Comparison of ENCODE assay signal across 21 mouse cellular contexts in genomic region chr13:112212391-112212790, GRCm38 (mm10).
DNase-seq lines count a peak whose midpoint lies in the region; ATAC-seq and TF ChIP-seq lines count a peak whose summit lies in the region.
"Had no signal": no experiment of that assay in that cellular context is flagged by ENCODE, and none has a peak within 500 bp of the region (broad histone marks: within the 10 kb centered on the region; RNA-seq: fewer than 3 reads in every experiment).

No protein-coding gene starts in this region.

- no peak overlapping the region for H3K9ac ChIP-seq in kidney, postnatal 0 days (ENCODE audit: low read depth, low read length)
- H3K9ac ChIP-seq: forebrain, postnatal 0 days; hindbrain, embryonic 14.5 days; midbrain, embryonic 12.5 days; neural tube, embryonic 13.5 days had no signal

- peaks cover 3% of the 10 kb centered on the region; the same call in 1 of the 2 replicates for H3K4me1 ChIP-seq in kidney, postnatal 0 days (replicated peaks; ENCODE audit: insufficient read depth, low read length)
- H3K4me1 ChIP-seq in kidney, adult 2 months (ENCODE audit: control insufficient read depth, insufficient read depth, low read length): no peaks in the 10 kb centered on the region
- H3K4me1 ChIP-seq: midbrain, embryonic 12.5 days; neural tube, embryonic 13.5 days had no signal

- no peak overlapping the region for H3K4me3 ChIP-seq in kidney, postnatal 0 days (replicated peaks; ENCODE audit: low read depth, low read length)
- no peak overlapping the region for H3K4me3 ChIP-seq in kidney, adult 2 months (ENCODE audit: insufficient read depth, low read depth, low read length)
- H3K4me3 ChIP-seq: heart, embryonic 10.5 days; midbrain, embryonic 12.5 days; neural tube, embryonic 13.5 days had no signal

- no peaks in the 10 kb centered on the region for H3K36me3 ChIP-seq in kidney, postnatal 0 days (ENCODE audit: insufficient read depth, low read length)
- H3K36me3 ChIP-seq in kidney, adult 2 months (ENCODE audit: control insufficient read depth, insufficient read depth, low read length): no peaks in the 10 kb centered on the region
- H3K36me3 ChIP-seq: heart, embryonic 10.5 days; midbrain, embryonic 12.5 days; neural tube, embryonic 13.5 days had no signal

- H3K9me3 ChIP-seq in kidney, postnatal 0 days (replicated peaks; ENCODE audit: low read length): no peaks in the 10 kb centered on the region
- H3K9me3 ChIP-seq: heart, embryonic 10.5 days; midbrain, embryonic 12.5 days; neural tube, embryonic 13.5 days had no signal

- H3K27ac ChIP-seq in kidney, postnatal 0 days: no peak overlapping the region
- no peak overlapping the region for H3K27ac ChIP-seq in kidney, adult 2 months (ENCODE audit: insufficient read depth, low read depth, low read length)
- H3K27ac ChIP-seq: hindbrain, embryonic 14.5 days; macrophage; midbrain, embryonic 12.5 days; neural tube, embryonic 13.5 days had no signal

- no peak for DNase-seq in kidney, postnatal 0 days (ENCODE audit: low spot score)
- no peak for DNase-seq in kidney, adult 2 months
- DNase-seq in testis, postnatal 10 days (ENCODE audit: low spot score): peak; percentile 69
- DNase-seq in testis, postnatal 14 days (ENCODE audit: low spot score): no peak
- peak; percentile 41 for DNase-seq in ES-CJ7 (ENCODE audit: low read depth, low spot score)
- DNase-seq: adrenal gland, postnatal 14 days; cerebellum, postnatal 14 days; embryo, embryonic 11 days; forebrain, postnatal 0 days; heart, postnatal 10 days; kidney, postnatal 14 days; liver; lung, adult 2 months had no signal

- peak; percentile 15; the same call in 1 of the 2 replicates for TF ChIP-seq CTCF in kidney, postnatal 0 days (IDR thresholded peaks at IDR 0.05; ENCODE audit: low read depth)
- TF ChIP-seq CTCF in kidney, adult 2 months (conservative IDR thresholded peaks at IDR 0.05; ENCODE audit: insufficient read depth, insufficient read length, low read depth, low read length): no peak

- H3K27me3 ChIP-seq in kidney, postnatal 0 days (ENCODE audit: insufficient read depth, low read length): no peaks in the 10 kb centered on the region
- no peaks in the 10 kb centered on the region for H3K27me3 ChIP-seq in kidney, adult 2 months (replicated peaks; ENCODE audit: control insufficient read depth, insufficient read depth, low read length)
- H3K27me3 ChIP-seq: neural tube, embryonic 13.5 days had no signal

- H3K4me2 ChIP-seq in kidney, postnatal 0 days (ENCODE audit: low read length): no peak overlapping the region
- H3K4me2 ChIP-seq: hindbrain, embryonic 14.5 days; midbrain, embryonic 12.5 days; neural tube, embryonic 13.5 days had no signal

- no peak for ATAC-seq in kidney, postnatal 0 days (replicated peaks; ENCODE audit: low FRiP score, low read depth)
- 0 out of 2 replicates have a peak, but pooled peaks have one; percentile 20 for ATAC-seq in megakaryocyte-erythroid progenitor cell, adult 5-6 weeks (replicated peaks; ENCODE audit: low FRiP score, low TSS enrichment, poor library complexity, severe bottlenecking)
- no peak for ATAC-seq in erythroblast, adult 5-6 weeks (replicated peaks; ENCODE audit: low FRiP score, poor library complexity, severe bottlenecking)
- ATAC-seq: intestine, embryonic 16.5 days had no signal

- TF ChIP-seq POLR2A in kidney, adult 2 months (IDR thresholded peaks at IDR 0.05; ENCODE audit: low read depth, low read length): no peak

- 84% methylated on average over 12 of the region's 12 CpGs for WGBS in kidney, postnatal 0 days
- 92% methylated on average over 12 of the region's 12 CpGs for WGBS in kidney, adult 2 months

Comparison
In these comparisons a context has a peak if more than half of its experiments do, and no peak if none do; other contexts are left out.
1. DNase-seq: peak in testis, postnatal 10 days (single experiment) and ES-CJ7 (single experiment); none in kidney, postnatal 0 days (single experiment), kidney, adult 2 months (single experiment) and testis, postnatal 14 days (single experiment).